Mouse (Mus musculus) hindbrain, embryonic 16.5 days (tissue): ENCODE data around the gene Gpr107. TPM values are rescaled to one million over a fixed set of nuclear protein-coding genes. Genes with fewer than 3 reads are reported as not detected.

Experiments used
- ATAC-seq: fragments of 200-750 bp; cut with Nextera tagmentation; 2 replicates; pipeline ENCODE4 v1.8.0; 2017; ENCODE audit warnings: moderate TSS enrichment, moderate library complexity
- H3K27ac ChIP-seq: fragments of 300-500 bp; sonication (generic); 2 replicates; pipeline ENCODE4 v1.5.1; 2014; ENCODE audit warnings: low read depth, mild to moderate bottlenecking, control low read depth, low read length, moderate library complexity
- H3K27me3 ChIP-seq: fragments of 300-500 bp; sonication (generic); replicated peaks from 2 replicates; pipeline ENCODE4 v1.6.1; 2014; ENCODE audit warnings: low read length; ENCODE audit not compliant: control insufficient read depth, insufficient read depth
- H3K36me3 ChIP-seq: fragments of 300-500 bp; sonication (generic); 2 replicates; pipeline ENCODE4 v1.6.1; 2014; ENCODE audit warnings: mild to moderate bottlenecking, low read length, moderate library complexity, mixed read lengths; ENCODE audit not compliant: control insufficient read depth, insufficient read depth
- H3K4me1 ChIP-seq: fragments of 300-500 bp; sonication (generic); 2 replicates; pipeline ENCODE4 v1.6.1; 2014; ENCODE audit warnings: low read depth, low read length; ENCODE audit not compliant: control insufficient read depth, insufficient read depth
- H3K4me2 ChIP-seq: fragments of 300-500 bp; sonication (generic); 2 replicates; pipeline ENCODE4 v1.6.1; 2014; ENCODE audit warnings: mild to moderate bottlenecking, low read length, control low read depth, moderate library complexity
- H3K4me3 ChIP-seq: fragments of 300-500 bp; sonication (generic); 2 replicates; pipeline ENCODE4 v1.5.1; 2014; ENCODE audit warnings: mild to moderate bottlenecking, low read length, control low read depth, moderate library complexity
- H3K9ac ChIP-seq: fragments of 300-500 bp; sonication (generic); 2 replicates; pipeline ENCODE4 v1.6.1; 2014; ENCODE audit warnings: low read depth, mild to moderate bottlenecking, control low read depth, low read length, moderate library complexity
- H3K9me3 ChIP-seq: fragments of 300-500 bp; sonication (generic); 2 replicates; pipeline ENCODE4 v1.6.1; 2014; ENCODE audit warnings: mild to moderate bottlenecking, low read length, moderate library complexity; ENCODE audit not compliant: control insufficient read depth
- WGBS: fragments of 180-500 bp; shearing (Covaris S2); extraction: QIAGEN DNeasy Blood & Tissue Kit; methylation state at CpG from one replicate; pipeline ENCODE4 v1.1.7; 2014; 5-methylcytosine and 5-hydroxymethylcytosine counted together
- polyA plus RNA-seq: library from polyadenylated mRNA; unstranded; fragments of >200 nt; fragmentation: Nextera tagmentation; extraction: Ambion mirVana; gene quantifications from 2 replicates; pipeline ENCODE4 v1.2.1, GENCODE M21; 2015

The Gpr107 gene
- polyA plus RNA-seq, 1 experiment from 2014 or later = 34.4 TPM

DNA sequence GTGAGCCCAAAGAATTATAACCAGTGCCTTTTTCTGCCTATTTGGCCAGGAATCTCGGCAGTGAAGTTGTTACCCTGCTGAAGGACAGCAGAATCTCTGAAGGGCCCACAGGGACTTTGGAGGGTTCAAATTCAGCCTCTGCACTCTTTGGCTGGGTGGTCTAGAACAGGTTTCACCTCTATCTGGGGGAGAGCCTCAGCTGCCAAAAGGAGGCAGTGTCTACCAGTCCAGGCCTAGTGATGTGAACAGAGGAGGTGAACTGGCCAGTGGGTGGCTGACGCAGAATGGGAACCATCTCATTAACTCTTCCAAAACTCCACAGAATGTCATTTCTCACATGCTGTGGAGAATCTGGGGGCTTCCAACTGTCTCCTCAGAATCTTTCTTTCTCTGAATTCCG is 9.6 kb upstream of the Gpr107 start:
- 33% methylated on average over 3 of the region's 3 CpGs for WGBS
- Histone ChIP-seq H3K4me3 (peak overlapping the region; percentile 94), H3K27me3 (no peaks in the 10 kb centered on the region), H3K4me1 (peaks cover 11% of the 10 kb centered on the region), H3K4me2 (peak overlapping the region; percentile 89), H3K36me3 (peaks cover 8% of the 10 kb centered on the region), H3K9ac (peak overlapping the region; percentile 97; the same call in 1 of the 2 replicates), H3K9me3 (no peaks in the 10 kb centered on the region), H3K27ac (peak overlapping the region; percentile 91)
- no peak for ATAC-seq

GRCm38 (mm10) chr2:31143326-31143725 is 8.8 kb upstream of the Gpr107 start:
- H3K9me3 ChIP-seq = no peaks in the 10 kb centered on the region
- H3K4me1 ChIP-seq = peaks cover 11% of the 10 kb centered on the region
- H3K9ac ChIP-seq = no peak overlapping the region
- no peak overlapping the region for H3K4me2 ChIP-seq
- no peak overlapping the region for H3K27ac ChIP-seq
- H3K36me3 ChIP-seq = peaks cover 11% of the 10 kb centered on the region
- 87% methylated on average over 6 of the region's 6 CpGs for WGBS
- no peaks in the 10 kb centered on the region for H3K27me3 ChIP-seq
- no peak for ATAC-seq
- no peak overlapping the region for H3K4me3 ChIP-seq

DNA sequence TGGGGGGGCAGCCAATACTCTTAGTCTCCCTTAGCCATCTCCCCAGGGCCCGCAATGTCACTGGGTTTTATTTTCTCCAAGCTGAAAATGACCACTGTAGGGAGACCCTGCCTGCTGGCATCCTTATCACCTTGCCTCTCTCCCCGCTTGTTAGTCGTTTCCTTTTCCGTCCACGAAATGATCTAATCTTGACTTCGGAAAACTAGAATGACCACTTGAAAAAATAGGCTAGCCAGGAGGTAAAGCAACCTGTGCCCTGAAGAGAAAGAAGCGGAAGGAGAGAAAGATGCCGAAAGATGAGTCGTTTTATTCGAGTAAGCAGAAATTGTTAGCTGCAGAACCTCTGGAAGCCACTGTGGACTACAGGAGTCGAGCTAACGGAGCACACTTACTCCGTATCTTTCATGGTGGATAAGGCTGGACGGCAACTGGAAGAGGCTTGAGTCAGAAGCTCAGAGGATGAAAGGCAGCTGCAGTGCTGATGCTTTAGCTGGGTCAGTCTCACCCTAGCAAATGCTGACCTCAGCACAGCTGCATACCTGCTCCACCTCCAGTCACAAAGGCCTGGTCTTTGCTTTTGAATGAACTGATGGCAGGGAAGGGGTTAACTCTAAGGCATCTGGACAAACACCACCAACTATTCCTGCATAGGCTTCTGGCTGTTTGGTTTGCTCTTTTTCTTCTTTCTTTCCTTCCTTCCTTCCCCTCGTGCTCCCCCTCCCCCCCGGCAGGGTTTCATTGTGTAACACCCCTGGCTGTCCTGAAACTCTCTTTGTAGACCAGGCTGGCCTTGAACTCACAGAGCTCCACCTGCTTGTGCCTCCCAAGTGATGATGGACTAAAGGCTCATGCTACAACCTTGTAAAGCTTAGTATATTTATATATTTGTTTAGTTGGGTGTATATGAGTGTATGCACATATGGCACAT is 8.1 kb upstream of the Gpr107 start:
- WGBS = 85% methylated on average over 16 of the region's 16 CpGs
- no peak overlapping the region for H3K27ac ChIP-seq

DNA sequence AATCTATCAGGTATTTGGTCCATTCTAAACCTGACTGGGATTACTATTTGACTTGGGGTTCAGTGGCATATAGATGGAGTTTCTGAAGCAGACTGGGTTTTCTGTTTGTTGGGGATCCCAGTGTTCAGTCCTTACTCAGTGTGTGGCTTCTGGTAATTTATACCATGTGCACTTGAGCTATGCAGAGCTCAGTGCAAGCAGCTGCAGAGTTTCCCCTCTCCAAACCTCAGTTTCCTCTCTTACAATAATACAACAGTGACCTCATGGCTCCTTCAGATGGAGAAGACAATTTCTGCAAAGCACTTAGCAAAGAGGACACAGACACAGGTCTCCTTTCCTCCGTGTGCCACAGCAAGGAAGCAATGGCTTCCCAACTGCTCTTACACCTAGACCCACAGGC is 7.2 kb upstream of the Gpr107 start:
- WGBS = 76% methylated on average over 1 of the region's 1 CpGs

More for the DNA sequence above, 8.1 kb upstream of the Gpr107 start:
- Histone ChIP-seq H3K9ac (no peak overlapping the region), H3K36me3 (peaks cover 11% of the 10 kb centered on the region), H3K4me2 (no peak overlapping the region), H3K27me3 (no peaks in the 10 kb centered on the region), H3K9me3 (no peaks in the 10 kb centered on the region), H3K4me3 (no peak overlapping the region), H3K4me1 (peaks cover 11% of the 10 kb centered on the region)
- ATAC-seq = no peak

GRCm38 (mm10) chr2:31147054-31147453 is 5.1 kb upstream of the Gpr107 start:
- peaks cover 10% of the 10 kb centered on the region for H3K4me1 ChIP-seq
- H3K27me3 ChIP-seq = no peaks in the 10 kb centered on the region
- no peak overlapping the region for H3K27ac ChIP-seq
- no peak overlapping the region for H3K4me3 ChIP-seq
- WGBS = 91% methylated on average over 7 of the region's 7 CpGs
- H3K9me3 ChIP-seq = no peaks in the 10 kb centered on the region
- no peak overlapping the region for H3K4me2 ChIP-seq
- H3K9ac ChIP-seq = no peak overlapping the region
- H3K36me3 ChIP-seq = peaks cover 17% of the 10 kb centered on the region
- ATAC-seq = no peak

More for the DNA sequence above, 7.2 kb upstream of the Gpr107 start:
- no peak overlapping the region for H3K9ac ChIP-seq
- H3K4me2 ChIP-seq = no peak overlapping the region
- H3K9me3 ChIP-seq = no peaks in the 10 kb centered on the region
- H3K27me3 ChIP-seq = no peaks in the 10 kb centered on the region
- peaks cover 9% of the 10 kb centered on the region for H3K4me1 ChIP-seq
- no peak overlapping the region for H3K4me3 ChIP-seq
- H3K27ac ChIP-seq = no peak overlapping the region
- peaks cover 13% of the 10 kb centered on the region for H3K36me3 ChIP-seq
- ATAC-seq = no peak

DNA sequence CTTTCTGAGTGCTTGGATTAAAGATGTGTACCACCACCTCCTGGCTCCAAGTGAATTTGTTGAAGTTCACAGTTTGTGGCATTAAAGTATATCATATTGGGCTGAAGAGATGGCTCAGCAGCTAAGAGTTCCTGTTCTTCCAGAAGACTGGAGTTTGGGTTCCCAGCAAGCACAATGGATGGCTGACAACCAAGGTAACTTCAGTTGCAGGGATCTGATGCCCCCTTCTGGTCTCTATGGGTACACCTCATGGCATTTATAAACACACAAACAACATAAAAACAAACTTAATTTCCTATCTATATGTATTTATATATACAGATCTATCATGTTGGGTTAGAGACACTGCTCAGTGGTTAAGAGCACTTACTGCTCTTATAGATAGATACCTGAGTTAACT is 1.4 kb upstream of the Gpr107 start:
- H3K4me2 ChIP-seq = no peak overlapping the region; the same call in 1 of the 2 replicates
- H3K9me3 ChIP-seq = no peaks in the 10 kb centered on the region
- no peak overlapping the region for H3K9ac ChIP-seq
- no peaks in the 10 kb centered on the region for H3K27me3 ChIP-seq
- H3K4me3 ChIP-seq = no peak overlapping the region
- no peak for ATAC-seq
- peaks cover 19% of the 10 kb centered on the region for H3K4me1 ChIP-seq
- H3K27ac ChIP-seq = no peak overlapping the region
- peaks cover 17% of the 10 kb centered on the region for H3K36me3 ChIP-seq

DNA sequence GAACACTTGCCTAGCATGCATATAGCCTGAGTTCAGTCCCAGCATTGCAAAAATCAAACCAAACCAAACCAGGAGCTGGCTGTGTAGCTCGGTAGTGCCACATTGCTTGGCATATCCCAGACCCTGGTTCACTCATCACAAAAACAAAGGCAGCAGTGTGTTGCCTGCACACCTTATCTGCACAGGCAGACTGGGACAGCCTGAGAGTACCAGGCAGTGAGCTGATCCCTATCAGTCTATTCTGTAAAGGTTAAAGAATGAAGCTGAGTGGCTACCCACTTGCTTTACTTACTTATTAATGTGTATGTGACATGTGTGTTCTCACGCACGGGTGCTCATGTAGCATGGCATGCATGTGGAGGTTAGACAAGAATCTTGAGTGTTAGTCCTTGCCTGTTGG is 4.7 kb downstream of the Gpr107 start:
- peaks cover 13% of the 10 kb centered on the region for H3K4me1 ChIP-seq
- WGBS = 94% methylated on average over 3 of the region's 3 CpGs

GRCm38 (mm10) chr2:31160147-31160920 is 8.2 kb downstream of the Gpr107 start:
- Histone ChIP-seq H3K4me3 (no peak overlapping the region), H3K9me3 (no peaks in the 10 kb centered on the region), H3K27me3 (no peaks in the 10 kb centered on the region), H3K27ac (no peak overlapping the region), H3K4me1 (peaks cover 3% of the 10 kb centered on the region), H3K36me3 (no peaks in the 10 kb centered on the region), H3K9ac (no peak overlapping the region), H3K4me2 (no peak overlapping the region)
- 92% methylated on average over 10 of the region's 10 CpGs for WGBS
- ATAC-seq = no peak

More for the DNA sequence above, 4.7 kb downstream of the Gpr107 start:
- Histone ChIP-seq H3K27ac (no peak overlapping the region), H3K9ac (no peak overlapping the region), H3K4me2 (no peak overlapping the region), H3K4me3 (no peak overlapping the region), H3K36me3 (no peaks in the 10 kb centered on the region), H3K9me3 (no peaks in the 10 kb centered on the region), H3K27me3 (no peaks in the 10 kb centered on the region)
- ATAC-seq = no peak

GRCm38 (mm10) chr2:31161620-31162019 is 9.5 kb downstream of the Gpr107 start:
- Histone ChIP-seq H3K36me3 (no peaks in the 10 kb centered on the region), H3K4me2 (no peak overlapping the region), H3K27ac (no peak overlapping the region), H3K4me1 (peaks cover 3% of the 10 kb centered on the region), H3K4me3 (no peak overlapping the region), H3K9ac (no peak overlapping the region), H3K9me3 (no peaks in the 10 kb centered on the region), H3K27me3 (no peaks in the 10 kb centered on the region)
- no peak for ATAC-seq
- WGBS = 85% methylated on average over 4 of the region's 4 CpGs
